Comparison of ENCODE assay signal across 8 mouse cellular contexts in genomic region chr12:29926896-29927295, GRCm38 (mm10). TPM values are rescaled to one million over a fixed set of nuclear protein-coding genes. Genes with fewer than 3 reads are reported as not detected.
A peak's percentile ranks its signal among the peaks of the same experiment; 100 is the strongest.
DNase-seq lines count a peak whose midpoint lies in the region; ATAC-seq and TF ChIP-seq lines count a peak whose summit lies in the region.

No protein-coding gene starts in this region.

- no peak overlapping the region for H3K4me2 ChIP-seq in kidney, embryonic 15.5 days
- H3K4me2 ChIP-seq in hindbrain, embryonic 14.5 days (replicated peaks): no peak overlapping the region

- H3K9me3 ChIP-seq in kidney, embryonic 15.5 days (replicated peaks): no peaks in the 10 kb centered on the region
- no peaks in the 10 kb centered on the region for H3K9me3 ChIP-seq in hindbrain, embryonic 14.5 days (ENCODE audit: control insufficient read depth, low read length)

- in situ Hi-C loops in Patski (cut with MboI; ENCODE audit: low pct_unique_long_range_greater_than_20kb): no loop called here

- TF ChIP-seq POLR2A in lung, adult 2 months (IDR thresholded peaks at IDR 0.05; ENCODE audit: borderline replicate concordance, extremely low read depth, low read depth, low read length): no peak

- no peaks in the 10 kb centered on the region for H3K36me3 ChIP-seq in kidney, embryonic 15.5 days
- H3K36me3 ChIP-seq in hindbrain, embryonic 14.5 days (replicated peaks; ENCODE audit: control insufficient read depth, insufficient read depth): peaks cover 25% of the 10 kb centered on the region

- H3K27ac ChIP-seq in kidney, embryonic 15.5 days: no peak overlapping the region
- H3K27ac ChIP-seq in hindbrain, embryonic 14.5 days: no peak overlapping the region

- H3K4me3 ChIP-seq in kidney, embryonic 15.5 days (replicated peaks): no peak overlapping the region
- H3K4me3 ChIP-seq in hindbrain, embryonic 14.5 days (replicated peaks; ENCODE audit: low read length): no peak overlapping the region
- no peak overlapping the region for H3K4me3 ChIP-seq in lung, adult 2 months (replicated peaks; ENCODE audit: extremely low read depth, low read depth, low read length)

- peak; percentile 67 for DNase-seq in kidney, adult 18-20 months
- no peak for DNase-seq in Patski (ENCODE audit: low read depth, low spot score)
- peak; percentile 30 for DNase-seq in embryo, embryonic 11.5 days (ENCODE audit: low read depth, low spot score)
- peak; percentile 70 for DNase-seq in hindbrain, embryonic 14.5 days (ENCODE audit: low spot score)
- peak; percentile 63 for DNase-seq in lung, adult 2 months
- DNase-seq in retina, postnatal 1 day: peak; percentile 81

- CTCF ChIA-PET in Patski (lab: Charles Lee): interaction anchor here (0.7 to 5.6 kb wide), 10 partner anchors 12 to 115 kb away, joined by 3 to 60 read pairs (median 6); no protein-coding TSS in a partner anchor

- H3K9ac ChIP-seq in kidney, embryonic 15.5 days: no peak overlapping the region
- no peak overlapping the region for H3K9ac ChIP-seq in hindbrain, embryonic 14.5 days

- 43% methylated on average over 3 of the region's 3 CpGs for WGBS in kidney, embryonic 15.5 days
- 45% methylated on average over 3 of the region's 3 CpGs for WGBS in hindbrain, embryonic 14.5 days
- WGBS in lung, adult 2 months: 35% methylated on average over 3 of the region's 3 CpGs

- POLR2A ChIA-PET in Patski (lab: Charles Lee): interaction anchor here (0.6 kb wide), 1 partner anchor 97 kb away, joined by 4 read pairs; no protein-coding TSS in a partner anchor

- 0 out of 2 replicates have a peak, but pooled peaks cover 4% of the 10 kb centered on the region for H3K27me3 ChIP-seq in kidney, embryonic 15.5 days
- no peaks in the 10 kb centered on the region for H3K27me3 ChIP-seq in Patski
- no peaks in the 10 kb centered on the region for H3K27me3 ChIP-seq in hindbrain, embryonic 14.5 days (ENCODE audit: control insufficient read depth, insufficient read depth, low read length)

- TF ChIP-seq CTCF in Patski (IDR thresholded peaks at IDR 0.05): peak; percentile 85
- peak; percentile 81 for TF ChIP-seq CTCF in lung, adult 2 months (IDR thresholded peaks at IDR 0.05; ENCODE audit: insufficient read depth, low read length)

- no peak for ATAC-seq in kidney, embryonic 15.5 days (replicated peaks; ENCODE audit: low FRiP score)
- ATAC-seq in Patski: no peak
- ATAC-seq in hindbrain, embryonic 14.5 days (ENCODE audit: low FRiP score): peak; percentile 51; the same call in 1 of the 2 replicates
- ATAC-seq in inflammation-experienced regulatory T-cells, adult 6 months: no peak

- H3K4me1 ChIP-seq in kidney, embryonic 15.5 days: no peaks in the 10 kb centered on the region
- H3K4me1 ChIP-seq in hindbrain, embryonic 14.5 days (replicated peaks; ENCODE audit: control insufficient read depth, insufficient read depth, low read length): no peaks in the 10 kb centered on the region
- peaks cover 3% of the 10 kb centered on the region for H3K4me1 ChIP-seq in lung, adult 2 months (ENCODE audit: control insufficient read depth, insufficient read depth, low read length)

RNA-seq across cellular contexts. Expression of gene Pxdn, which starts 10.5 kb away (rescaled TPM):
- 87.6 and 100.0 TPM in 2 replicates for polyA plus RNA-seq in kidney, embryonic 15.5 days (2015; fragmentation: Nextera tagmentation; extraction: Ambion mirVana)
- 108 TPM for polyA plus RNA-seq in Patski (2021)
- polyA plus RNA-seq in hindbrain, embryonic 14.5 days (2014; fragmentation: Nextera tagmentation; extraction: Ambion mirVana): 60.0 and 65.3 TPM in 2 replicates
- 154 and 186 TPM in 2 replicates for polyA plus RNA-seq in lung, adult 2 months (2012; rRNA removed)
- polyA plus RNA-seq in inflammation-experienced regulatory T-cells, adult 6 months (2017; shearing (Covaris generic)): not detected

Comparison
In these comparisons a context has a peak if more than half of its experiments do, and no peak if none do; other contexts are left out.
1. RNA of gene Pxdn, which starts 10.5 kb away (polyA plus RNA-seq): 154 to 186 TPM in lung, adult 2 months, 108 TPM in Patski (single experiment), 87.6 to 100.0 TPM in kidney, embryonic 15.5 days and 60.0 to 65.3 TPM in hindbrain, embryonic 14.5 days; not detected in inflammation-experienced regulatory T-cells, adult 6 months; every median in the first group is over 10 times any median in the second.